Mouse (Mus musculus): ENCODE data around the gene Ippk.

Ippk gene

GRCm38 (mm10) chr13:49428042-49428675 is 7.1 kb downstream of the Ippk start:
- no peak for DNase-seq (ENCODE audit: low read depth in 2 of 2, low spot score in 2 of 2)

- no peak for DNase-seq (ENCODE audit: low read depth in 2 of 2, low spot score in 2 of 2)
Measured at GRCm38 (mm10) chr13:49430529-49430928, 9.5 kb downstream of the Ippk start.

- DNase-seq (ENCODE audit: low read depth in 2 of 2, low spot score in 2 of 2), result no peak
Measured at GRCm38 (mm10) chr13:49433268-49434029, 12.4 kb downstream of the Ippk start.

GRCm38 (mm10) chr13:49435745-49436144 is 14.7 kb downstream of the Ippk start:
- DNase-seq (ENCODE audit: low read depth in 2 of 2, low spot score in 2 of 2), result no peak

- DNase-seq (ENCODE audit: low read depth in 2 of 2, low spot score in 2 of 2), result no peak
Measured at GRCm38 (mm10) chr13:49436170-49436569, 15.1 kb downstream of the Ippk start.

GRCm38 (mm10) chr13:49444451-49444850 is 23.4 kb downstream of the Ippk start:
- no peak for DNase-seq (ENCODE audit: low read depth in 2 of 2, low spot score in 2 of 2)

GRCm38 (mm10) chr13:49449318-49449749 is 28.3 kb downstream of the Ippk start:
- peak; percentile 35 to 54 for DNase-seq (ENCODE audit: low read depth in 2 of 2, low spot score in 2 of 2)

- DNase-seq (ENCODE audit: low read depth in 2 of 2, low spot score in 2 of 2), result no peak
Measured at GRCm38 (mm10) chr13:49460276-49460675, 39.2 kb downstream of the Ippk start.

- DNase-seq (ENCODE audit: low read depth in 2 of 2, low spot score in 2 of 2), result no peak
Measured at GRCm38 (mm10) chr13:49460692-49461414, 39.8 kb downstream of the Ippk start.

GRCm38 (mm10) chr13:49461458-49462132 is 40.5 kb downstream of the Ippk start:
- DNase-seq (ENCODE audit: low read depth in 2 of 2, low spot score in 2 of 2), result no peak

GRCm38 (mm10) chr13:49462921-49463320 is 41.9 kb downstream of the Ippk start:
- no peak for DNase-seq (ENCODE audit: low read depth in 2 of 2, low spot score in 2 of 2)

- no peak for DNase-seq (ENCODE audit: low read depth in 2 of 2, low spot score in 2 of 2)
Measured at GRCm38 (mm10) chr13:49465875-49466274, 44.8 kb downstream of the Ippk start.

GRCm38 (mm10) chr13:49466393-49467075 is 45.5 kb downstream of the Ippk start:
- no peak for DNase-seq (ENCODE audit: low read depth in 2 of 2, low spot score in 2 of 2)

GRCm38 (mm10) chr13:49467585-49467984 is 46.5 kb downstream of the Ippk start:
- DNase-seq (ENCODE audit: low read depth in 2 of 2, low spot score in 2 of 2), result no peak

- no peak for DNase-seq (ENCODE audit: low read depth in 2 of 2, low spot score in 2 of 2)
Measured at GRCm38 (mm10) chr13:49469002-49469401, 48.0 kb downstream of the Ippk start.

GRCm38 (mm10) chr13:49470319-49470718 is 49.3 kb downstream of the Ippk start:
- DNase-seq (ENCODE audit: low read depth in 2 of 2, low spot score in 2 of 2), result no peak

- no peak for DNase-seq (ENCODE audit: low read depth in 2 of 2, low spot score in 2 of 2)
Measured at GRCm38 (mm10) chr13:49470806-49471205, 49.8 kb downstream of the Ippk start.

GRCm38 (mm10) chr13:49471981-49472675 is 51.1 kb downstream of the Ippk start:
- no peak for DNase-seq (ENCODE audit: low read depth in 2 of 2, low spot score in 2 of 2)

- DNase-seq (ENCODE audit: low read depth in 2 of 2, low spot score in 2 of 2), result no peak
Measured at GRCm38 (mm10) chr13:49472676-49473005, 51.6 kb downstream of the Ippk start.

- no peak for DNase-seq (ENCODE audit: low read depth in 2 of 2, low spot score in 2 of 2)
Measured at GRCm38 (mm10) chr13:49477887-49478286, 56.8 kb downstream of the Ippk start.
